Mouse (Mus musculus) telencephalon, adult 2 months (tissue): ENCODE results near the gene Zfp202.

Experiments
- DNase-seq: peaks from one replicate; pipeline ENCODE4 v3.0.0-alpha.2; 2011; ENCODE audit warnings: low read depth, low spot score

Zfp202 gene

DNA sequence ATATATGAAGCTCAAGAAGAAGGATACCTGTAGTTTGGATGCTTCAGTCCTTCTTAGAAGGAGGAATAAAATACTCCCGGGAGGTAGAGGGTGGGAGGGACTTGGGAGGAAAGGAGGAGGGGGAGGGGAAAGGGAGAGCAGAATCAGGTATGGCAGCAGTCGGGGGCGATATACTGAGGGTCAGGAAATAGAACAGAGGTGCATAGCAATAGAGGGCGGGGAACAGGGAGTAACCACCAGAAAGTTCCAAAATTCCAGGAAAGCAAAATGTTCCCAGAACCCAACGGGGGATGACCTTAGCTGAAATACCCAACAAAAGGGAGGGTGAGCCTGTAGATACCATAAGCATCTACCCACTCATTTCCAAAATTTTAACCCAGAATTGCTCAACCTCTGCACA, 48.2 kb downstream of the Zfp202 start:
- no peak for DNase-seq

- DNase-seq, result peak; percentile 75
Measured at GRCm38 (mm10) chr9:40241223-40241801, 49.2 kb downstream of the Zfp202 start.

- peak; percentile 89 for DNase-seq
Measured at GRCm38 (mm10) chr9:40241951-40242888, 50.1 kb downstream of the Zfp202 start.

- DNase-seq, result no peak
Measured at GRCm38 (mm10) chr9:40245466-40245865, 53.4 kb downstream of the Zfp202 start.

DNA sequence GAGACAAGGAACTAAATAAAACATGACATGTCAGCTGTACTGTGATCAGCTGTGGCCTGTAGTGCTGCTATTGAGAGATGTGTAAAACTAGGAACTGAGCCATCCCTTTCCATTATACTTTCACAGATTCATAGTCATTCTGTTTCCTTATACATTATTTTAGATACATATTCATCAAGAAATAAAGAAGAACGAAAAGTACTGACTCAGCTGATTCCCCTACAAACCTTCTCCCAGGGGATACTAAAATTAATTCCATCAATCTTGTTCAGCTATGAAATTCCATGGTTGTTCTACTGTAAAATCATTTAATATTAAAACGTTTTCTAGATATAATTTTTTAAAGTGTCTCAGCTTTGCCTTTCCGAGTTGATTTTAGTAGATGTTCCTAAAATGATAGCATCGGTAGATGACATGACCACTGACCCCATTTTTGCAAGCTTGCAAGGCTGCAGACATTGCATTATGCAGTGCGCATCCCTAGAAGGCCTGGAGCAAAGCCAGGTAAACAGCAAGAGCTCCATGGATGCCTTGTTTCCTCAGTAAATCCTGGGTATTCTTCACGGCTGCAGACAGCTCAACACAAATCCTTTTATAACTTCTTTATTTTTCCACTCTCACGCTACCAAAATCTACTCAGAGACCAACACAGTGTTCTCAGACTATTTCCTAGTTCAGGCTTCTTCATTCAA, 54.0 kb downstream of the Zfp202 start:
- DNase-seq, result no peak

- no peak for DNase-seq
Measured at GRCm38 (mm10) chr9:40246702-40247101, 54.6 kb downstream of the Zfp202 start.

GRCm38 (mm10) chr9:40249106-40249505, 57.0 kb downstream of the Zfp202 start:
- no peak for DNase-seq

GRCm38 (mm10) chr9:40252459-40252858, 60.3 kb downstream of the Zfp202 start:
- DNase-seq, result no peak
